Mouse (Mus musculus) CH12.LX (cell line): ENCODE data around the gene Slc38a3. TPM values are rescaled to one million over a fixed set of nuclear protein-coding genes. Genes with fewer than 3 reads are reported as not detected.
A peak's percentile ranks its signal among the peaks of the same experiment; 100 is the strongest.

Experiments used
- DNase-seq: peaks from one replicate; pipeline ENCODE4 v3.0.0-alpha.2; 2013; ENCODE audit errors: extremely low read depth
- H3K27ac ChIP-seq: 2 replicates; pipeline ENCODE4 v1.5.1; 2012; ENCODE audit warnings: low read depth, mild to moderate bottlenecking, control low read depth, moderate library complexity; ENCODE audit not compliant: insufficient read depth
- H3K27me3 ChIP-seq: replicated peaks from 2 replicates; pipeline ENCODE3; 2012; ENCODE audit warnings: inconsistent platforms
- H3K36me3 ChIP-seq, 2 experiments: replicated peaks in 1 of 2; 2 replicates each; pipeline versions ENCODE3 to v1.6.1; 2012; ENCODE audit warnings: inconsistent platforms in 1 of 2, low read length in 1 of 2, mild to moderate bottlenecking in 1 of 2, mixed read lengths in 1 of 2, moderate library complexity in 1 of 2; ENCODE audit not compliant: control insufficient read depth in 1 of 2, insufficient read depth in 1 of 2
- H3K4me1 ChIP-seq, 2 experiments: 2 replicates each; pipeline ENCODE4 v1.6.1; 2012; ENCODE audit warnings: inconsistent platforms in 1 of 2, moderate library complexity in 1 of 2; ENCODE audit not compliant: insufficient read depth in 2 of 2, control insufficient read depth in 1 of 2
- H3K4me2 ChIP-seq: 2 replicates; pipeline ENCODE4 v1.6.1; 2012; ENCODE audit warnings: low read depth, mild to moderate bottlenecking, control low read depth; ENCODE audit not compliant: poor library complexity, insufficient read depth, severe bottlenecking
- H3K4me3 ChIP-seq, 3 experiments: fragments of 150-350 bp in 1 of 3; sonication (generic) in 1 of 3; replicated peaks in 1 of 3; 2 replicates each; pipeline versions ENCODE3 to v1.5.1; 2011 to 2012; ENCODE audit warnings: low read depth in 2 of 3, low read length in 2 of 3, mild to moderate bottlenecking in 2 of 3, moderate library complexity in 2 of 3, control low read depth in 1 of 3, improper control_type of control experiment in 1 of 3, inconsistent platforms in 1 of 3, mixed read lengths in 1 of 3; ENCODE audit not compliant: poor library complexity in 1 of 3
- H3K79me2 ChIP-seq: replicated peaks from 2 replicates; pipeline ENCODE4 v1.6.1; 2012; ENCODE audit warnings: mild to moderate bottlenecking, moderate library complexity; ENCODE audit not compliant: control insufficient read depth, poor library complexity, insufficient read depth, severe bottlenecking; ENCODE audit errors: extremely low read depth
- H3K9ac ChIP-seq: 2 replicates; pipeline ENCODE4 v1.6.1; 2012; ENCODE audit warnings: low read depth, mild to moderate bottlenecking, control low read depth, moderate library complexity; ENCODE audit not compliant: insufficient read depth
- H3K9me3 ChIP-seq: replicated peaks from 2 replicates; pipeline ENCODE3; 2012; ENCODE audit warnings: low read length, inconsistent platforms, mixed read lengths
- CHD1 ChIP-seq: IDR thresholded peaks from 2 replicates; pipeline ENCODE4 v1.6.1; 2012; ENCODE audit warnings: low read depth, low read length, improper control_type of control experiment, inconsistent platforms
- CTCF ChIP-seq, 2 experiments: IDR thresholded peaks in 1 of 2; conservative IDR thresholded peaks in 1 of 2; 2 replicates each; pipeline ENCODE4 v1.5.1; 2011 to 2012; ENCODE audit warnings: low read depth in 2 of 2, low read length in 2 of 2, improper control_type of control experiment in 1 of 2, inconsistent platforms in 1 of 2, mild to moderate bottlenecking in 1 of 2, moderate library complexity in 1 of 2
- E2F4 ChIP-seq: IDR thresholded peaks from 2 replicates; pipeline ENCODE4 v1.6.1; 2011; ENCODE audit warnings: low read depth, low read length, improper control_type of control experiment; ENCODE audit not compliant: insufficient replicate concordance
- EP300 ChIP-seq: IDR thresholded peaks from 2 replicates; pipeline ENCODE4 v1.6.1; 2011; ENCODE audit warnings: low read length, improper control_type of control experiment
- GABPA ChIP-seq: IDR thresholded peaks from 2 replicates; pipeline ENCODE4 v1.6.1; 2012; ENCODE audit warnings: low read depth, low read length, improper control_type of control experiment, inconsistent platforms; ENCODE audit not compliant: insufficient replicate concordance
- IRF4 ChIP-seq: IDR thresholded peaks from 2 replicates; pipeline ENCODE4 v1.6.1; 2014; ENCODE audit warnings: low read depth, mild to moderate bottlenecking, inconsistent platforms, low read length, improper control_type of control experiment
- JUN ChIP-seq: IDR thresholded peaks from 2 replicates; pipeline ENCODE4 v1.6.1; 2011; ENCODE audit warnings: low read depth, mild to moderate bottlenecking, low read length, improper control_type of control experiment, moderate library complexity; ENCODE audit not compliant: insufficient read depth
- JUND ChIP-seq: conservative IDR thresholded peaks from 2 replicates; pipeline ENCODE4 v1.6.1; 2011; ENCODE audit warnings: low read depth, low read length, improper control_type of control experiment
- MAZ ChIP-seq: IDR thresholded peaks from 2 replicates; pipeline ENCODE4 v1.6.1; 2012; ENCODE audit warnings: low read depth, mild to moderate bottlenecking, inconsistent platforms, low read length, improper control_type of control experiment, moderate library complexity
- MEF2A ChIP-seq: IDR thresholded peaks from 2 replicates; pipeline ENCODE4 v1.6.1; 2014; ENCODE audit warnings: low read depth, mild to moderate bottlenecking, inconsistent platforms, low read length, improper control_type of control experiment, borderline replicate concordance
- MXI1 ChIP-seq: IDR thresholded peaks from 2 replicates; pipeline ENCODE4 v1.6.1; 2011; ENCODE audit warnings: mild to moderate bottlenecking, low read depth, low read length, improper control_type of control experiment
- PAX5 ChIP-seq: IDR thresholded peaks from 2 replicates; pipeline ENCODE4 v1.6.1; 2012; ENCODE audit warnings: low read length, inconsistent platforms, mixed read lengths
- POLR2A ChIP-seq: IDR thresholded peaks from 2 replicates; pipeline ENCODE4 v1.6.1; 2011; ENCODE audit warnings: low read depth, mild to moderate bottlenecking, improper control_type of control experiment, low read length
- POLR2AphosphoS2 ChIP-seq: IDR thresholded peaks from 2 replicates; pipeline ENCODE4 v1.6.1; 2011; ENCODE audit warnings: low read depth, low read length, improper control_type of control experiment
- SIN3A ChIP-seq: IDR thresholded peaks from 2 replicates; pipeline ENCODE4 v1.6.1; 2012; ENCODE audit warnings: low read length, improper control_type of control experiment, inconsistent platforms
- TBP ChIP-seq: conservative IDR thresholded peaks from 2 replicates; pipeline ENCODE4 v1.6.1; 2011; ENCODE audit warnings: low read depth, low read length, improper control_type of control experiment
- TCF12 ChIP-seq: IDR thresholded peaks from 2 replicates; pipeline ENCODE4 v1.6.1; 2014; ENCODE audit warnings: low read depth, mild to moderate bottlenecking, inconsistent platforms, low read length, improper control_type of control experiment
- UBTF ChIP-seq: IDR thresholded peaks from 2 replicates; pipeline ENCODE4 v1.6.1; 2012; ENCODE audit warnings: low read depth, mild to moderate bottlenecking, inconsistent platforms, low read length, improper control_type of control experiment, moderate library complexity
- USF1 ChIP-seq: IDR thresholded peaks from 2 replicates; pipeline ENCODE4 v1.6.1; 2014; ENCODE audit warnings: low read depth, mild to moderate bottlenecking, inconsistent platforms, low read length, improper control_type of control experiment
- USF2 ChIP-seq: conservative IDR thresholded peaks from 2 replicates; pipeline ENCODE4 v1.6.1; 2011; ENCODE audit warnings: low read depth, low read length, improper control_type of control experiment
- ZC3H11A ChIP-seq: IDR thresholded peaks from 2 replicates; pipeline ENCODE4 v1.6.1; 2012; ENCODE audit warnings: low read depth, mild to moderate bottlenecking, inconsistent platforms, low read length, improper control_type of control experiment
- ZKSCAN1 ChIP-seq: IDR thresholded peaks from 2 replicates; pipeline ENCODE4 v1.6.1; 2012; ENCODE audit warnings: low read depth, inconsistent platforms, low read length, improper control_type of control experiment, borderline replicate concordance
- ZNF384 ChIP-seq: IDR thresholded peaks from 2 replicates; pipeline ENCODE4 v1.6.1; 2012; ENCODE audit warnings: low read depth, low read length, improper control_type of control experiment, inconsistent platforms
- dilution Hi-C: fragments of 300-500 bp; cut with MboI; formaldehyde crosslinking; loops from 2 replicates; pipeline ENCODE4 v1.14.3; 2020; ENCODE audit warnings: low sequenced_read_pairs; ENCODE audit not compliant: extremely low pct_unique_long_range_greater_than_20kb, extremely low pct_ligation_motif_present
- in situ Hi-C: fragments of 300-500 bp; cut with MboI; formaldehyde crosslinking; loops from 3 replicates; pipeline ENCODE4 v1.14.3; 2019; ENCODE audit warnings: low sequenced_read_pairs, low pct_ligation_motif_present, low pct_unique_long_range_greater_than_20kb, mixed read lengths
- polyA plus RNA-seq: library from polyadenylated mRNA; unstranded; fragments of >175 nt; gene quantifications from 2 replicates; pipeline ENCODE4 v1.2.1, GENCODE M21; 2012; ENCODE audit warnings: low read depth; ENCODE audit not compliant: insufficient read length
- total RNA-seq, 2 experiments: library from RNA; depleted of rRNA; stranded (reverse); fragments of 300-350 nt in 1 of 2; fragments of >200 nt in 1 of 2; gene quantifications; 2 replicates each; pipeline ENCODE4 v1.2.3; 2012 to 2014

Gene Slc38a3
- total and polyA plus RNA-seq, 3 experiments: 0.04 TPM; not detected in 2

GRCm38 (mm10) chr9:107632478-107632877 is 36.9 kb downstream of the Slc38a3 start:
- Histone ChIP-seq H3K27ac (peak overlapping the region; percentile 69; the same call in 1 of the 2 replicates), H3K9me3 (no peaks in the 10 kb centered on the region), H3K36me3 (peaks cover 12 to 37% of the 10 kb centered on the region in 2 experiments), H3K9ac (peak overlapping the region; percentile 96), H3K79me2 (peaks cover 67% of the 10 kb centered on the region), H3K4me1 (peaks cover 23 to 57% of the 10 kb centered on the region in 2 experiments), H3K4me3 (peak overlapping the region; percentile 88 to 97 (median 94)), H3K4me2 (peak overlapping the region; percentile 76), H3K27me3 (no peaks in the 10 kb centered on the region)
- in situ Hi-C loops (no loop called here), dilution Hi-C loops (no loop called here)
- no peak for DNase-seq
- TF ChIP-seq E2F4: no peak
- TF ChIP-seq PAX5: no peak
- TF ChIP-seq GABPA: no peak
- no peak for TF ChIP-seq MEF2A
- TF ChIP-seq MXI1: no peak
- TF ChIP-seq ZNF384: no peak
- no peak for TF ChIP-seq EP300
- no peak for TF ChIP-seq CTCF (conservative IDR thresholded peaks at IDR 0.05 in 1 of 2, IDR thresholded peaks at IDR 0.05 in 1 of 2; ENCODE audit: low read depth in 2 of 2, low read length in 2 of 2)
- no peak for TF ChIP-seq TCF12
- TF ChIP-seq USF2: no peak
- no peak for TF ChIP-seq POLR2A
- no peak for TF ChIP-seq IRF4

- dilution Hi-C loops (no loop called here), in situ Hi-C loops (no loop called here)
- TF ChIP-seq ZKSCAN1 (peak; percentile 45; the same call in 1 of the 2 replicates), PAX5 (no peak)
- DNase-seq: no peak
- Histone ChIP-seq H3K4me3 (no peak overlapping the region), H3K4me2 (no peak overlapping the region), H3K79me2 (peaks cover 73% of the 10 kb centered on the region), H3K27me3 (no peaks in the 10 kb centered on the region), H3K9ac (no peak overlapping the region), H3K9me3 (no peaks in the 10 kb centered on the region), H3K4me1 (peaks cover 23 to 63% of the 10 kb centered on the region in 2 experiments), H3K36me3 (peaks cover 12 to 41% of the 10 kb centered on the region in 2 experiments), H3K27ac (no peak overlapping the region)
Observed at GRCm38 (mm10) chr9:107631861-107632260, 37.5 kb downstream of the Slc38a3 start.

- Histone ChIP-seq H3K9ac (no peak overlapping the region), H3K4me3 (no peak overlapping the region), H3K79me2 (peaks cover 77% of the 10 kb centered on the region), H3K27ac (no peak overlapping the region), H3K9me3 (no peaks in the 10 kb centered on the region), H3K4me2 (no peak overlapping the region), H3K4me1 (peaks cover 26 to 68% of the 10 kb centered on the region in 2 experiments), H3K27me3 (no peaks in the 10 kb centered on the region), H3K36me3 (peaks cover 12 to 44% of the 10 kb centered on the region in 2 experiments)
- no peak for DNase-seq
- TF ChIP-seq SIN3A (no peak), MAZ (no peak), E2F4 (no peak), USF1 (no peak), POLR2AphosphoS2 (no peak), EP300 (no peak), CHD1 (no peak), TBP (no peak), GABPA (no peak), JUN (no peak), POLR2A (no peak), UBTF (no peak), MXI1 (no peak), ZC3H11A (no peak), USF2 (no peak), JUND (no peak), CTCF (conservative IDR thresholded peaks at IDR 0.05 in 1 of 2, IDR thresholded peaks at IDR 0.05 in 1 of 2; ENCODE audit: low read depth in 2 of 2, low read length in 2 of 2) (no peak)
- dilution Hi-C loops (no loop called here), in situ Hi-C loops (no loop called here)
Observed at GRCm38 (mm10) chr9:107631311-107631826, 38.0 kb downstream of the Slc38a3 start.
